Mouse (Mus musculus): ENCODE data around the gene Stk32b. TPM values are rescaled to one million over a fixed set of nuclear protein-coding genes. Genes with fewer than 3 reads are reported as not detected.

Stk32b gene
- polyA plus RNA-seq (2016; fragmentation: Nextera tagmentation; extraction: Ambion mirVana): 0.50 and 0.75 TPM in 2 replicates

DNA sequence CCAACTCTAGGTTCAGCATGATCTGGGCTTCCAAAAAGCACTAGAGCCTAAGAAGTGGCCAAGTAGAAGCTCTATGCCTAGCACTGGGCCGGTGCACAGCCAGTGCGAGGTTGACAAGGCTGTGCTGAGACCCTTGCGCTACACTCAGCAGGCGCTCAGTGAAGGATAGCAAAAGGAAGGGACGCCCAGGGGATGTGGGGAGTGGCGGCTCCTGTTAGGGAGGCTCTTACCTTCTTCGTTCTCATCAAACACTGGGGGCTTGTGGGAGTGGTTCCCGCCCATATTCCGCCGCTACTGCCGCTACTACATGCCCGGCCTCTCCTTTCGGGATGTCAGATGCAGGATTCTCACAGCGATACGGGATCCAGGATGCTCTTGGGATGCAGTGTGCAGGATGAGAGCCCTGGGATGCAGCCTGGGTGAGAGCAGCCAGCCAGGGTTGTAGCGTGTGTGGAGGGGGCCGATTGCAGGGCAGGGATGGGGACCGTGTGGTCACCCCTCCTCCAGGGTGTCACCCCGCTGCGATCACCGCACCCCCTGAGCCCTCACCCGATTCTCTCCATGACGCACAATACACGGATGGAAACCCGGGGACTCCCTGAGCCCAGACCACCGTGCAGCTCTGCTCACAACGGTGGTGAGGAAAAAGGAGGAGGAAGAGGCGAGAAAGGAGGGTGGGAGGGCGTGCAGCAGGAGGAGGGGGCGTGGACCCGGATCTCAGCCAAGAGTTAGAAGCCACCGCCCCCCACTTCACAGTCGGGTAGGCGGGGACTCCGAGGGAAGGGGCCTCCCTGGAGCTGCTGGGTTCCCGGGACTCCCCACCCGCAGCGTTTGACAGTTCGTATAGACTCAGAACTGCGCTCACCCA, at the start of gene Stk32b:
Stk32b (minus strand) TSS at position 667 of the 868 bp plus-strand sequence.
- H3K4me2 ChIP-seq: peak within 1 kb of the TSS; percentile 83
- peak; percentile 51 for ATAC-seq (ENCODE audit: insufficient number of reproducible peaks, low FRiP score)
- peak within 1 kb of the TSS; percentile 48 for H3K4me3 ChIP-seq
- peaks cover 8% of the 10 kb centered on the region; the same call in 1 of the 2 replicates for H3K9me3 ChIP-seq (replicated peaks)
- no peaks in the 10 kb centered on the region for H3K36me3 ChIP-seq
- peaks cover 17% of the 10 kb centered on the region for H3K4me1 ChIP-seq (replicated peaks)
- peak within 1 kb of the TSS; percentile 21; the same call in 1 of the 2 replicates for H3K9ac ChIP-seq
- under 1% methylated on average over 40 of the region's 40 CpGs for WGBS
- no peak within 1 kb of the TSS for H3K27ac ChIP-seq (ENCODE audit: poor library complexity, severe bottlenecking)
- peaks cover 44% of the 10 kb centered on the region for H3K27me3 ChIP-seq (replicated peaks)

DNA sequence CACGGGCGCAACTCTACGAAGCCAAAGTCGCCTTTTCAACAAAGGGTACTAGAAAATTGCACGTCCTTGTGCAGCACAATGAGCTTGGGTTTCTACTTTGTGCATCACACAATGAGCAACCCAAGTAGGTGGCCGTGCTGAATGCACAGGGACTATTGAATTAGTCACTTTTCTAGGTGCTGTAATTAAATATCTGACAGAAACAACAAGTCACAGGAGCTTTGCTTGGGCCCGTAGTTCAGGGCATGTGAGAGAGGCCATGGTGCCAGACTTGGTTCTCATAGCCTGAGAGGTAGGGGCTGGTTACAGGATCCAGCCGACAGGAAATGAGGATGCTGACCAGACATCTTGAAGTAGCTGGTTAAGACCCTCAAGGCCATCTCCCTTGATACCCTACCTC, 48.9 kb upstream of the Stk32b start:
- Histone ChIP-seq H3K36me3 (no peaks in the 10 kb centered on the region), H3K9me3 (replicated peaks) (peaks cover 4% of the 10 kb centered on the region), H3K4me1 (replicated peaks) (no peaks in the 10 kb centered on the region), H3K4me3 (no peak overlapping the region), H3K27ac (ENCODE audit: poor library complexity, severe bottlenecking) (no peak overlapping the region), H3K9ac (no peak overlapping the region), H3K4me2 (no peak overlapping the region), H3K27me3 (replicated peaks) (no peaks in the 10 kb centered on the region)
- WGBS: 80% methylated on average over 8 of the region's 8 CpGs
- no peak for ATAC-seq (ENCODE audit: insufficient number of reproducible peaks, low FRiP score)

DNA sequence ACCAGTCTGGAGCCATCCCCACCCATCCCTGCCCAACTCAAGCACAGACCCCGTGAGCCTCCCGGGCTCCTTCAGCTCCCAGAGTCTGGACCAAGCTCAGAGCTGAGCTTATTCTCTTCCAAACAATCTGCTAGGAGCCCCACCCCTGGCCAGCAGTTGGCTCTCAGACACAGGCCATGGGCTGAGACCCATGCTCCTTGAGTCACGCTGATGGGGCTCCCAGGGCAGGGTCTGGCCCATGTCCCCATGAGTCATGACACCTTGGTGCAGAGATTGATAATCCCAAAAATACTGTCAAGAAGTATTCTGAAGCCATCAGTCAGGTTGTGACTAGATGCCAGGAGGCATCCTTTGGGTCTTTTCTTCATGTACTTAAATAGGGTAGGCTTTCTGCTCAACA, 45.1 kb upstream of the Stk32b start:
- no peaks in the 10 kb centered on the region for H3K27me3 ChIP-seq (replicated peaks)
- peaks cover 7% of the 10 kb centered on the region; the same call in 1 of the 2 replicates for H3K4me1 ChIP-seq (replicated peaks)
- no peak overlapping the region for H3K27ac ChIP-seq (ENCODE audit: poor library complexity, severe bottlenecking)
- no peak overlapping the region for H3K4me2 ChIP-seq
- H3K36me3 ChIP-seq: no peaks in the 10 kb centered on the region
- H3K9ac ChIP-seq: no peak overlapping the region
- no peak overlapping the region for H3K4me3 ChIP-seq
- no peak for ATAC-seq (ENCODE audit: insufficient number of reproducible peaks, low FRiP score)
- peaks cover 4% of the 10 kb centered on the region for H3K9me3 ChIP-seq (replicated peaks)
- 65% methylated on average over 3 of the region's 3 CpGs for WGBS

DNA sequence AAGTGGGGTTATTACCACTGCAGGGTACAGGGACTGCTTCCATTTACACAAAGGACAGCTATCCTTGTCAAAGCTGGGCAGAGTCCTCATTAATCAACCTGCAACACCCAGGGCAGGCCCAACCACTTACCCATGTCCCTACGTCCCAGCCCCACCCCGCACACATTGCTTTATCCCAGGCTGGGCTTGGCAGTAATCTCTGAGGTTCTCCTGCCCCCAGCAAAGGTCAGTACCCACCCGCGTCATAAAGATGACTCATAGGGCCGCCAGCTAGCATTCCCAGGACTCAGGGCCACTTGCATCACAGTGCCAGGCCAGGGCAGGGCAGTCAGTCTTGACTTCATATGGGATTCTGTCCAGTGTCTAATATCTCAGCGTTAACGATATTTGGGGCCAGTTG, 36.4 kb upstream of the Stk32b start:
- ATAC-seq (ENCODE audit: insufficient number of reproducible peaks, low FRiP score): no peak
- H3K27me3 ChIP-seq (replicated peaks): no peaks in the 10 kb centered on the region
- no peaks in the 10 kb centered on the region for H3K9me3 ChIP-seq (replicated peaks)
- H3K9ac ChIP-seq: no peak overlapping the region
- no peak overlapping the region for H3K4me2 ChIP-seq
- WGBS: 71% methylated on average over 7 of the region's 7 CpGs
- no peaks in the 10 kb centered on the region for H3K36me3 ChIP-seq
- no peak overlapping the region for H3K27ac ChIP-seq (ENCODE audit: poor library complexity, severe bottlenecking)
- H3K4me1 ChIP-seq (replicated peaks): peaks cover 7% of the 10 kb centered on the region; the same call in 1 of the 2 replicates
- H3K4me3 ChIP-seq: no peak overlapping the region

DNA sequence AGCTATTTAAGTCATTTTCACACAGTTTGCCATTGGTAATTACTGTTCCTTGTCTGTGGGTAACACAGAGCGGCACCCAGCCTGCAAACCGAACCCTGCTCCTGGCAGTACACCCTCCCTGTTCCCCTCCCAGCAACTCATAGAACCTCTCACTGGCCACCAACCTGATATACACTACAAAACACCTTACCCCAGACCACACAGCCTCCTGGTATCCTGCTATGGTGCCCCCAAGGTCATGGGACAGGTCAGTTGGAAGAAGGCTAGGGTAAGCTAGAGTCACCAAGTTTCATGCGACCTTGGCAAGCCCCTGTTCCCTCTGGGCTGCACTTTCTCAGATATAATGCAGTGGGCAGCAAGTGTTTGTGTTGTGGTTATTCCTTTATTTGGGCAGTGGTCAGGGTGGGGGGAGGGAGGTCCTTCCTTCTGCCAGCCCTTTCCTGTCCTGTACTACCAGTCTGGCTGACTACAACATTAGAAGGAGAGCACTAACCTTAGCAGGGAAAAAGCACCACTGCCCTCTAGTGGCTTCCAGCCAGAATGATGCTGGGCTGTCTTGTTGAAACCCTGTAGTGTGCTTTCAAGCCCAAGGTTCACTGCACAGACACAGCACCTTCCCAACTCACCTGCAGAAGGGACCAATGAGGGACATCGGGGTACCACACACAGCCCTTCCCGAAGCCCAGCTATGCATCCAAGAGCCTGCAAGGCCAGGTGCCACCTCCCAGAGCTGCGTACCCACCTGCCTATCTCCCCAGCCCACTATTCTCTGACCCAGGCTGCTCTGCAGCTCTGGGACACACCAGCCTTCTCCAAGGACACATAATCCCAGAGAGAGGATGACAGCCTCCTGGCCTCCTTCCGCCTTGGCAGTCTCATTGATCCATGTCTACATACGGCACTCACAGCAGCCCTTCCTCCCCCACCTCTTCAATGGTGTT, 35.3 kb upstream of the Stk32b start:
- no peak overlapping the region for H3K27ac ChIP-seq (ENCODE audit: poor library complexity, severe bottlenecking)
- H3K27me3 ChIP-seq (replicated peaks): no peaks in the 10 kb centered on the region
- H3K4me3 ChIP-seq: no peak overlapping the region
- no peak overlapping the region for H3K4me2 ChIP-seq
- H3K36me3 ChIP-seq: no peaks in the 10 kb centered on the region
- H3K4me1 ChIP-seq (replicated peaks): 0 out of 2 replicates have a peak, but pooled peaks cover under 1% of the 10 kb centered on the region
- 60% methylated on average over 8 of the region's 8 CpGs for WGBS
- H3K9me3 ChIP-seq (replicated peaks): no peaks in the 10 kb centered on the region
- ATAC-seq (ENCODE audit: insufficient number of reproducible peaks, low FRiP score): 0 out of 2 replicates have a peak, but pooled peaks have one; percentile 63
- no peak overlapping the region for H3K9ac ChIP-seq

DNA sequence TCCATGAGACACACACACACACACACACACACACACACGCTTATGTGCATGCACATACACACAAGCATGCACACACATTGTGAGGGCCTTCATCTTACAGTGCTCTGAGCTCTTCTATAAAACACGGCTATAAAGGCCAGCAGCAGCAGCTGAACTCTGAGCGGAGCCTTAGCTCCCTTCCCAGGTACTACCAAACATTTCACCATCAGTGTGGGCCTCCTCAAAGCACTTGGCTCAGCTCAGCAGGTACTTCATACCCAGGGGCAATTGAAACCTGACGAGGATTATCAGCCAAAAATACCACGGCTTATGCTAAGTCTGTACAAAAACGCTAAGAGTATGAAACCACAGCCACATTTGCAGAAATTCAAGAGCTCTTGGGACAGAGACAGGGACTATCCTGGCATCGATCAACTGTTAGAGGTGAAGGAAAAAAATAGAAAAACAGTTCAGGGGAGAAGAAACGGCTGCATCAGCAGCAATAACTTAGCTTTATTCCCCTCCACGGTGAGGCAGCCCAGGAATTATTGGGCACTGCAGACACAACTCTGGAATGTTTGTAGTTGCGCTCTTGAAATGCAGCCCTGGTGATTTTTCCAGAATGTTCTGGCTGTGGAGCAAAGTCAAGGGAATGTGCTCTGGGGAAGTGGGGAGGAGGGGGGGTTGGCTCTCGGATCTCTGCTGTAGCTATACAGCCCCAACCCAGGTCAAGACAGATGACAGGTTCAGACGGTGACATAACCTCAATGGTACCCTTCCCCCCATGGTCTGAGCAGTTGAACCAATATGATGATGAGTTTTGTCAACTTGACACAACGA, 27.1 kb upstream of the Stk32b start:
- H3K27me3 ChIP-seq (replicated peaks): no peaks in the 10 kb centered on the region
- no peak overlapping the region for H3K4me3 ChIP-seq
- no peaks in the 10 kb centered on the region for H3K36me3 ChIP-seq
- ATAC-seq (ENCODE audit: insufficient number of reproducible peaks, low FRiP score): no peak
- H3K27ac ChIP-seq (ENCODE audit: poor library complexity, severe bottlenecking): no peak overlapping the region
- H3K9me3 ChIP-seq (replicated peaks): no peaks in the 10 kb centered on the region
- H3K4me2 ChIP-seq: no peak overlapping the region
- WGBS: 66% methylated on average over 13 of the region's 13 CpGs
- 0 out of 2 replicates have a peak, but pooled peaks cover 8% of the 10 kb centered on the region for H3K4me1 ChIP-seq (replicated peaks)
- no peak overlapping the region for H3K9ac ChIP-seq

DNA sequence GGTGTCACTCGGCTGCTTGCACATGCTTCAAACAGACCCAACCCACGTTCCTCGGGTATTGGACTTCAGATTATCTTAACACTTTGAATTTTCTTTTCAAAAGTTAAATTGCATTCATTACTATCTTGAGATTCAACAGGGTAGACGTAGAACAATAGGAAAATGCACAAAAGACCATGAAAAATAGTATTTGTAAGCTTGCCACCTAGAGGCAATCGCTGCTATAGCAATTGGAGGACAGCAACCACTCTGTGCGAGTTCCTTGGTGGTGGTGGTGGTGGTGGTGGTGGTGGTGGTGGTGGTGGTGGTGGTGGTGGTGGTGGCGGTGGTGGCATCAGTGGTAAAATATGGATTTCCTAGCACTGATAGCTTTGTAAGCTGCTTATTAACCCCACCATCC, 19.2 kb upstream of the Stk32b start:
- Histone ChIP-seq H3K4me2 (no peak overlapping the region), H3K36me3 (no peaks in the 10 kb centered on the region)
- WGBS: 41% methylated on average over 7 of the region's 7 CpGs

DNA sequence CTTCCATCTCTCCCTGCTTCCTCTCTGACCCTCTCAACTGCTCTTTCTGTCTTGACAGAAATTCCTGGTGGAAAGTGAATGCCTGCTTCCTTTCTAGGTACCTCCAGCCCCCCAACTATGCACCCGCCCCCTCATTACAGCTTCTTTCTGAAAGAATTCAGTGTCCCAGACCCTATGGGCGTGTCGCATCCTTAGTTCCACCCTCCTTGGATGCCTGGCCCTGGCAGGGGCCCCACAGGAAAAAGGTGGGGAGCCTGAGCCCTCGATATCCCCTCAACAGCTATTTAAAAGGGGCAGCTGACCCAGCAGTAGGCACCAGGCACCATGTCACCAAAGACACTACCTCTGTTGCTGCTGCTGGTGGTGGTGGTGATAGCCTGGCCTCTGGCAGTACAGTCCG, 18.3 kb upstream of the Stk32b start, which contains the start of gene Cytl1:
Cytl1 (plus strand) TSS at position 296 of the 400 bp plus-strand sequence.
- H3K9me3 ChIP-seq (replicated peaks): peaks cover 8% of the 10 kb centered on the region; the same call in 1 of the 2 replicates
- no peak for ATAC-seq (ENCODE audit: insufficient number of reproducible peaks, low FRiP score)
- H3K27me3 ChIP-seq (replicated peaks): 0 out of 2 replicates have a peak, but pooled peaks cover 3% of the 10 kb centered on the region
- no peak within 1 kb of the TSS for H3K4me2 ChIP-seq
- no peak within 1 kb of the TSS for H3K9ac ChIP-seq
- H3K27ac ChIP-seq (ENCODE audit: poor library complexity, severe bottlenecking): no peak within 1 kb of the TSS; the same call in 1 of the 2 replicates
- no peak within 1 kb of the TSS for H3K4me3 ChIP-seq
- WGBS: 25% methylated on average over 5 of the region's 5 CpGs
- H3K4me1 ChIP-seq (replicated peaks): peaks cover 7% of the 10 kb centered on the region
- no peaks in the 10 kb centered on the region for H3K36me3 ChIP-seq

More for the DNA sequence above, 19.2 kb upstream of the Stk32b start:
- no peak for ATAC-seq (ENCODE audit: insufficient number of reproducible peaks, low FRiP score)
- H3K9me3 ChIP-seq (replicated peaks): peaks cover 8% of the 10 kb centered on the region; the same call in 1 of the 2 replicates
- H3K9ac ChIP-seq: no peak overlapping the region
- H3K27ac ChIP-seq (ENCODE audit: poor library complexity, severe bottlenecking): no peak overlapping the region
- peaks cover 7% of the 10 kb centered on the region for H3K4me1 ChIP-seq (replicated peaks)
- no peak overlapping the region for H3K4me3 ChIP-seq
- 0 out of 2 replicates have a peak, but pooled peaks cover 3% of the 10 kb centered on the region for H3K27me3 ChIP-seq (replicated peaks)

DNA sequence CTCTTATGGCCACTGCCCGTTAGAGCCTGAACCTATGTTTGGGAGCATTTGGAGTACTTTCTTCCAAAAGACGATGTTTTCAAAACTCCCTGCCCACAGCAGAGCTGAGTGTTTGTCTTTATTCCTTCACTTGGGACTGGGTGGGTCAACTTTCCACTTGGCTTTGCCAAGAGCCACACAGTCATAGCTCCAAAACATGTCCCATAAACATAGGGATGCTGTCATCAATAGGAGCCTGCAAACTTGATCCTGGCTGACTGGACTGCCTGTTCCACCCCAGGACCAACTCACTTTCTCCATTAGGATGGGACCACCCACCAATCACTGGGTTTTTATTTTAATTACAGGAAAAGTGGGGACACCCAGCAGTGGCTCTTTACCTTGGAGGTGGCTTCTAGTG, 13.8 kb upstream of the Stk32b start:
- 0 out of 2 replicates have a peak, but pooled peaks cover 3% of the 10 kb centered on the region for H3K27me3 ChIP-seq (replicated peaks)
- no peak overlapping the region for H3K27ac ChIP-seq (ENCODE audit: poor library complexity, severe bottlenecking)
- H3K9me3 ChIP-seq (replicated peaks): peaks cover 8% of the 10 kb centered on the region; the same call in 1 of the 2 replicates
- H3K4me2 ChIP-seq: no peak overlapping the region
- 79% methylated on average over 2 of the region's 2 CpGs for WGBS
- no peak overlapping the region for H3K9ac ChIP-seq
- H3K4me3 ChIP-seq: no peak overlapping the region
- ATAC-seq (ENCODE audit: insufficient number of reproducible peaks, low FRiP score): no peak
- no peaks in the 10 kb centered on the region for H3K36me3 ChIP-seq
- H3K4me1 ChIP-seq (replicated peaks): peaks cover 7% of the 10 kb centered on the region

DNA sequence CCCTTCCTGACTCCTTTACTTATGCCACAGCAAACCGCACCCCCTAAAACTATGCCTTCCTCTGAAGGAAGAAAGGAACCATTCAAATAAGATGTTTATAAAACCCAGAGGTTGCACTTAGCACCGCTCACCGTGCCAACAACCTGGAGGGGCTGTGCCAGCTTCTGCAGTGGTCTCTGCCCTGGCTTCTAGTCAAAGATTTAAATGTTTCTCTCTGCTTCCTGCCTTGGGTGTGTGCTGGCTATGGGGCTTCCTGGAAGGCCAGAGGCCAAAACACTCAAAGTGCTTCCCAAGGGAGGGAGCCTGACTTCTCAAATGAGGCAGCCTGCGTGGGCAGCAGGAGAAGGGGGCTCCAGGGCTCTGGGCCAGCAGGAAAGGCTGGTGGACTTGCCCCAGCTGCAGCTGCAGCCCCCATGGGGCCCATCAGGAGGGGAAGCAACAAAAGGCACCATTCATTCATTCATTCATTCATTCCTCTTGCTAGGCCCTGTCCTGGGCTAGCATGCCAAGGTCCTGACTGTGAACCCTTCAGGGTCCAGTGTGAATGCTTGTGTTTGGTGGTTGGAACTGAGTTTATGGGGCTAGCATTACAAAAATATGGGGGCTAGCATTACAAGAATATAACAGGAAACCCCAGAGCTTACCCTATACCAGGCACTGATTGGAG, 8.4 kb upstream of the Stk32b start:
- ATAC-seq (ENCODE audit: insufficient number of reproducible peaks, low FRiP score): no peak
- Histone ChIP-seq H3K36me3 (no peaks in the 10 kb centered on the region), H3K9ac (no peak overlapping the region), H3K27ac (ENCODE audit: poor library complexity, severe bottlenecking) (no peak overlapping the region), H3K4me1 (replicated peaks) (peaks cover 10% of the 10 kb centered on the region; the same call in 1 of the 2 replicates), H3K27me3 (replicated peaks) (no peaks in the 10 kb centered on the region; the same call in 1 of the 2 replicates), H3K4me3 (no peak overlapping the region), H3K4me2 (no peak overlapping the region), H3K9me3 (replicated peaks) (peaks cover 4% of the 10 kb centered on the region; the same call in 1 of the 2 replicates)
- WGBS: 62% methylated on average over 4 of the region's 4 CpGs

Measured in heart, embryonic 12.5 days (tissue).